Mouse (Mus musculus): Measurements from ENCODE around the gene Naf1.

Gene Naf1

GRCm38 (mm10) chr8:66860023-66860422, at the start of gene Naf1:
Gene Naf1 (plus strand): TSS chr8:66860217.
- peak; percentile 96 for DNase-seq (ENCODE audit: low read depth, low spot score)

DNA sequence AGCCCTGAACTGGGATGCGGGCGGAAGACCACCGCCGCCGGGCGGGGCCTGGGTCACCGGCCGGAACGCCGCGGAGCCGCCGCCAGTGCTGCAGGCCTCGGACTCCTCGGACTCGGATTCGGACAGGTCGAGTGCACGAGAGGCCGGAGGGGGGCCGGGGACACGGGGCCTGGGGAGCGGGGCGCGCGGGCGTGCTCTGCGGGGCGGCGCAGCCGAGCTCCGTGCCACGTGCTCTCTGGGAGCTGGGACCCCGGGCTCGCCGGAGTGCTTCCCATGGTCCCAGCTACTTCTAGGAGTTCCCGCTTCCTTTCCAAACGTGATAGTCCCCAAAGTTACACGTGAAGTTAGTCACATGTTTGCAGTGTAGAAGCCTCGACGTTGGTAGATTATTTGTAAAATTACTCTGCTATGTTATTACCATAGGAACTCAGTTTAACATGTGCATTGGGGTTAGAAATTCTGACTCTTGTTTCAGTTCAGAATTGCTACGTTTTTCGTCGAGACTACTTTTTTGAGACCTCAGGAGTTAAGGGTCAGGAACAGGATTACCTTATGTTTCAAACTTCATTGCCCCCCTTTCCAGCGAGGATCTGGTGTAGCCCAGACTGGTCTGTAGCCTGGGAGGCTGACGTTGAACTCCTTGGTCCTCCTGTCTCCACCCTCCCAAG, 1.0 kb downstream of the Naf1 start:
- DNase-seq (ENCODE audit: low read depth, low spot score): peak; percentile 53

DNA sequence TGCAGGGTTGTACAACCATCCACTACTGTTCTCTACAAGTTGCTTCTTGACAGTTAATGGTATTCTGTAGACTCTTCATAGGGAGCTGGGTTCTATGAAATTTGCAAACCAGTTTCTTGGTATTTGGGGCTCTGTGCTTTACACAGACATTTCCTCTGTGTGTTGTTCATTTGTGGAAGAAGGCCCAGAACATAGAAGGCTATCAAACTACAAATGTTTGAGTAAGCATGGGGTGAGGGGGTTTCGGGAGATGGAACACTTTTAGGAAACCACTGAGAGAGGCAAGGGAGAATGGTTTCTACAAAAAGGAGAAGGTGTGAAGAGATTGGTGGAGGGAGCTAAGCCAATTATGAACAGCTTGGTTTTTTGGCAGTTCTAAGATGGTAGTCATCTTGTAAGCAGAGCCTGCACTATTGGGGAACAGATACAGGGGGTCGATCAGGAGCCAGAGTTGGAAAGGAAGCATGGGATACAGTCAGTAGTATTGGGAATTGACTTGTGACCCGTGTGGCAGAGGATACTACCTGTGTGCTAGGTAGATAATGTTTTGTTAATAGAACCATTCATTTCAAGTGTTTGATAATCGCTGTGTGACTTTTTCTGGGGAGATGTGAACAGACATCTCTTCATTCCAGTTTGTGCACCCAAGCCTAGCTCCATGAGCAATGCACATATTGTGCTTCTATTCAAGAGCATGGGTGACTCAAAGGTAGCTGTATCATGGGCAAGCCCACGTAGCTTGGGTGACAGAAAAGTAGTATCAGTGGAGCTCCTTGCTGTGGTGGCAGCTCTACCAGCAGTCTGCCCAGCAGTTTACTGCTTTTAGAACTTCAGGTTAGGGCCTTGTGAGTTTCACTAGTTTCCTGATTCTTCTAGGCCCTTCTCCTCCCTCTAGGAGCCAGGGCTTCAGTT, 1.8 kb downstream of the Naf1 start:
- DNase-seq (ENCODE audit: low read depth, low spot score): no peak

- DNase-seq (ENCODE audit: low read depth, low spot score): no peak
Observed at GRCm38 (mm10) chr8:66863761-66864160, 3.7 kb downstream of the Naf1 start.

DNA sequence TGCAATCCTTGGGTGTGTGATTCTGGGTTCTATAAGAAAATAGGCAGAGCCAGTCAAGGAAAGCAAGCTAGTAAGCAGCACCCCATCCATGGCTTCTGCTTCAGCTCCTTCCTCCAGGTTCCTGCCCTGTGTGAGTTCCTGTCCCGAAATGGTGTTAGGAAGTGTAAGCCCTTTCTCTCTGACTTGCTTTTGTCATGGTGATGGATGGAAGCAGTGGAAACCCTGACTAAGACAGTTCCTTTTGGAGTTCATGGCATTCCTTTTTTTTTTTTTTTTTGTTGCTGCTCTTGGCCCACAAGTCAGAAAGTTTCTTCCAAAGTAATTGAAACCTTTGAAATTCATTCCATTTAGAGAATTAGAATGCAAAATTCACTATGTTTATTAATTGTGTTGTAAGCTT, 5.1 kb downstream of the Naf1 start:
- no peak for DNase-seq (ENCODE audit: low read depth, low spot score)

- no peak for DNase-seq (ENCODE audit: low read depth, low spot score)
Observed at GRCm38 (mm10) chr8:66867679-66868078, 7.7 kb downstream of the Naf1 start.

DNA sequence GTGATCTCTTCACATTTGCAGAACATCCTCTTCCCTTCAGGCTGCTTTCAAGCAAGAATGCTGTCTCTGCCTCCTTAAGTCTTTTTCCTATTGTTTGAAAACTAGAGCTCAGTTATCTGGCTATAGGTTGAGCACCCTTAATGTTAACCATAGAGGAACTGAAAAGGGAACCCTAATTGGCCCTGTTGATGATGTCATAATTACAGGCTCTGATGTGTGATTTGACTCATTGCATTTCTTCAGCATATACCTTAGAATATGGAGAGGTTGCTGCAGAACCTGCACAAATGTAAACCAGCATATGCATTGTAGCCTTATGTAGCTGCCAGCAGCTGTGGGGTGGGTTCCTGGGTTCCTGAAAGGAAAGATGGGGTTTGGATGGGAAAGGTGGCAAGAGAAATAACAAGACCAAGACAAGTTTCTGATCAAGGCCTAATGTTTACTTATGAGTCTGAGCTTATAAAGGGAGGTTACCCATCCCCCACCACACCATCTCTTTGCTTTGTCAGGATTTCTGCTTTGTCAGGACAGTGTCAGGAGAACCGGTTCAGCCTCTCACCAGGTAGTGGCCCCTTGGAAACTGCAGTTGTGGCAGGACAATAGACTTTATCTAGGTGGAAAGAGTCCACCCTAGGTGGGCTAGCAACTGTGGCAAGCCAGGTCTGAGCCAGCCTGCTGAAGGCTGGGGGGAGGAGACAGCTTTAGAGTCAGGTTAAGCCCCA, 9.4 kb downstream of the Naf1 start:
- DNase-seq (ENCODE audit: low read depth, low spot score): no peak

DNA sequence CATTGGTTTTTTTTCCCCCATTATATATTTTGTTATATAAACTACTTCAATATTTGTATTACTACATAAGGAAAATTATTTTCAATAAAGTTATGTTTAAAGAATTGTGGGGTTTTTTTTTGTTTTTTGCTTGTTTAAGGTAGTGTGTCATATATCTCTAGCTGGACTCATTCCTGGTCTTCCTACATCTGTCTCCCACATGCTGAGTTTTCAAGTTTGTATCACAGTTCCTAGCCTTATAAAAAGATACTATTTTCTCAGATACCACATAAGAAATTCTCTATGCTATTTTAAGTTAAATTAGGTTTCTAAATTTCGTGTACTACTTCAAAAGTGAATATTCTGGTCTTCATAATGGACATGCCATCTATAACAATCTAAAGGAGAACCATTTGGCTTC, 23.8 kb downstream of the Naf1 start:
- DNase-seq (ENCODE audit: low read depth, low spot score): no peak

DNA sequence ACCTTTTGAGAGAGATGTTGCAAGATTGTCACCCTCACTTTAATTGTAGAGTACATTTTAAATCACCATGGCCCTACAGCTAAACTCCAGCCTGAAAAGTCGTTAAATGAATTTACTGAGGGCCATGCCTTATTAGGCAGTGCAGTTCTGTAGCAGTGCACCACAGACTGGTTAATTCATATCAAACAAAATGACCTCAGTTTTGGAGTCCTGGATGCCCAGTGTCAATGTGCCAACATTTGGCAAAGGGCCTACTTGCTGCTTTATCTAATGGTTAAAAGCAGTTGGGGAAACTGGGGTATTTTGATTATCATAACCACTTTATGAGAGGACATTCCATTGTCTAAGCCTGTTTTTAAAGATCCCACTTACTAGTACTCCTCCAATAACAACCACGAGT, 31.9 kb downstream of the Naf1 start:
- no peak for DNase-seq (ENCODE audit: low read depth, low spot score)

GRCm38 (mm10) chr8:66905000-66905399, 45.0 kb downstream of the Naf1 start:
- DNase-seq (ENCODE audit: low read depth, low spot score): no peak

GRCm38 (mm10) chr8:66905557-66905956, 45.5 kb downstream of the Naf1 start:
- no peak for DNase-seq (ENCODE audit: low read depth, low spot score)

DNA sequence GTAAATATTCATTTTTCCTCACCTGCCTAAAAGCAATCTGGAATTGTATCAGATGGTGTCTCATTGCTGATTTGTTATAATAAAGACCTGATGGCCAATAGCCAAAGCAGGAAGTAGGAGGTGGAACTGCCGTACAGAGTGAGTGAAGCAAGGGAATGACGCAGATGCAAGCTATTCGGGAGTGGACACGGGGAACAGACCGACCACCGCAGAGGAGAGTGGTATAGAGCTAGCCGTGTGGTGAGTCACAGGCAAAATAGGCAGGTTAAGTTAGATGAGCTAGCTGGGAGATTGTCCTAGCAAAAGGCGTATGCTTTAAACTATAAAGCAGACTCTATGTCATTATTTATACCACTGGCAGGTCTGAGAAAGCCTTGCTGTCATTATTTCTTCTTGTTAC, 46.1 kb downstream of the Naf1 start:
- no peak for DNase-seq (ENCODE audit: low read depth, low spot score)

DNA sequence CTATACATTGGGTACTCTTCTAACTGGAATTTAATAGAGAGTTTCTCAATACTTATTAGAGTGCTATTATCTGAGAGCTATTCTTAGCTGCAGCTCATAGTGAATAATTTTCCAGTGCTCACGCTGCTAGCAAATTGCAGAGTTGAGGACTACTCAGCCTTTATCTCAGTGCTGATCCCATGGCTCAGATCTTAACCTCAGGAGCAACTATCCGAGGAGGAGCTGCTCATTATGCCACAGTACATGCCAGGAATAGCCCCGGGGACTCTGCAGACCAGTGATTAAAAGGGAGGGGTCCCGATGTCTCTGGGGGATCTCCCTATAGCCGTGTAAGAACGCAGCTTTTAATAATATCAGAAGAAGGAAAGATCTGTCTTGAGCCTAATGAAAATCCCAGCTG, 50.7 kb downstream of the Naf1 start:
- DNase-seq (ENCODE audit: low read depth, low spot score): no peak

GRCm38 (mm10) chr8:66913616-66914536, 53.9 kb downstream of the Naf1 start:
- peak; percentile 93 for DNase-seq (ENCODE audit: low read depth, low spot score)

- DNase-seq (ENCODE audit: low read depth, low spot score): peak; percentile 4
Observed at GRCm38 (mm10) chr8:66916056-66916455, 56.0 kb downstream of the Naf1 start.

GRCm38 (mm10) chr8:66917695-66918467, 57.9 kb downstream of the Naf1 start:
- no peak for DNase-seq (ENCODE audit: low read depth, low spot score)

GRCm38 (mm10) chr8:66918471-66918870, 58.5 kb downstream of the Naf1 start:
- DNase-seq (ENCODE audit: low read depth, low spot score): peak; percentile 91

DNA sequence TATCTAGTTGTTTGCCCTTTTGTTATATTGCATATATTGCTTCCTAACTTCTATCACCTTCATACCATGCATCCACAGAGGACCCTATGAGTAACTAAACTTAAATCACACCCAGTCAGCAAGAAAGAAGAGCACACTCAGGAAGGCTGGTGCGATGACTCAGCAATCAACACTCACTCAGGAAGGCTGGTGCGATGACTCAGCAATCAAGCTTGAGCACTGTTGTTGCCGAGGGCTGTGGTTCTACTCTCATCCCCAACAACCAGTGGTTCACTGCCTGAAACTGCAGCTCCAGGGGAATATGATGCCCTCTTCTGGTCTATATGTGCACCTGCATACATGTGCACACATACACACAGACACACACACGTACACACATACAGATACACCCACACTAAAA, 73.7 kb downstream of the Naf1 start:
- no peak for DNase-seq (ENCODE audit: low read depth, low spot score)

DNA sequence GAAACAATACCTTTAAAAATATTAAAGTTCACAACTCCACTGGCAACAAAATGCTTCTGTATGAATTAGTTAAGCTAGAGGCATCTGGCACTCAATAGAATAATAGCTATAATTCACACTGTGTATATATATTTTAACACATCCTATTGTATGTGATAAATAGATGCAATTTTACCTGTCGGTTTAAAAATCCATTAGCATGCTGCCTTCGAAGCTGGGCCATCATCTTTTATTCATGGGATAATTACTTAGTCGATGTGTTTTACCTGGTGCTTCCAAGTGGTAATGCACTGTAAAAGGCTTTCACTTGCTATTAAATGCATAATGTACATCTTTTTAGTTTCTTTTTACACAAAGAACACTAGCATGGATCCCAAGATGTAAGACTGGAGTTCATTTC, 76.2 kb downstream of the Naf1 start:
- no peak for DNase-seq (ENCODE audit: low read depth, low spot score)

Data from A20 (cell line).